Mouse (Mus musculus): ENCODE measurements around the gene Gm11758. TPM values are rescaled to one million over a fixed set of nuclear protein-coding genes. Genes with fewer than 3 reads are reported as not detected.
"Not testable (repeated sequence)": the region's sequence is repeated elsewhere in the genome, so short reads cannot be mapped to it uniquely, and the experiment has no call there.

Gm11758 gene
- polyA plus RNA-seq (2012; rRNA removed) (not detected in 2 replicates), polyA plus RNA-seq (2014; fragmentation: Nextera tagmentation; extraction: Ambion mirVana) (not detected in 2 replicates)

DNA sequence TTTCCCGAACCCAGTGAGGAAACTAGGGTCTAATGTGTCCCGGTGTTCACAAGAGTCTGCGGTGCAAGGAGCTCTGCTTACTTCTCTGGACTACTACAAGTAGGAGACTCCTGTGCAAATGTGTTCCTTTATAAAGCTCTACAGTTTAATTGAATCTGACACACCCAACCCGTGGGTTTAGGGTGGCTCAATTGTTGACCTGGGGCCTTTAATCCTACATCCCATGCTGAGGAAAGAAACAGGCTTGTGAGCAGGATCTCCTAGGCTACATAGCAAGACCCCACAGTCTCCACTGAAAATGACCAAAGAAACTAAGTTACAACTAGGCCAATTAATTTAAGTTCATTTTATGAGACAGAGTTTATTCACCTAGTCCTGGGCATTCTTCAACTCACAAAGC, at the start of gene Gm11758:
TSS of gene Gm11758 (minus strand) at position 101 of the 400 bp plus-strand sequence.
- H3K36me3 ChIP-seq (replicated peaks; ENCODE audit: control insufficient read depth, insufficient read depth, low read depth); H3K4me3 ChIP-seq (ENCODE audit: insufficient read depth in 1 of 2, low read depth in 2 of 2, low read length in 2 of 2); DNase-seq (ENCODE audit: low read depth in 3 of 3, low spot score in 3 of 3); ATAC-seq (ENCODE audit: insufficient read depth); H3K4me1 ChIP-seq (replicated peaks; ENCODE audit: control insufficient read depth in 2 of 2, insufficient read depth in 2 of 2, low read length in 1 of 2); H3K27me3 ChIP-seq (ENCODE audit: control insufficient read depth, insufficient read depth, low read length); H3K9ac ChIP-seq (replicated peaks); H3K27ac ChIP-seq; H3K4me2 ChIP-seq (ENCODE audit: low read depth); H3K9me3 ChIP-seq (ENCODE audit: control insufficient read depth, low read length): not testable (repeated sequence)
- no CpG with 5 or more reads among the region's 4 CpGs for WGBS (ENCODE audit: insufficient replicate concordance)

DNA sequence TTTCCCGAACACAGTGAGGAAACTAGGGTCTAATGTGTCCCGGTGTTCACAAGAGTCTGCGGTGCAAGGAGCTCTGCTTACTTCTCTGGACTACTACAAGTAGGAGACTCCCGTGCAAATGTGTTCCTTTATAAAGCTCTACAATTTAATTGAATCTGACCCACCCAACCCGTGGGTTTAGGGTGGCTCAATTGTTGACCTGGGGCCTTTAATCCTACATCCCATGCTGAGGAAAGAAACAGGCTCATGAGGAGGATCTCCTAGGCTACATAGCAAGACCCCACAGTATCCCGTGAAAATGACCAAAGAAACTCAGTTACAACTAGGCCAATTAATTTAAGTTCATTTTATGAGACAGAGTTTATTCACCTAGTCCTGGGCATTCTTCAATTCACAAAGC, 44.6 kb upstream of the Gm11758 start, which contains the start of gene Gm11756:
TSS of gene Gm11756 (minus strand) at position 101 of the 400 bp plus-strand sequence.
- ATAC-seq (ENCODE audit: insufficient read depth); H3K4me1 ChIP-seq (replicated peaks; ENCODE audit: control insufficient read depth in 2 of 2, insufficient read depth in 2 of 2, low read length in 1 of 2); H3K36me3 ChIP-seq (replicated peaks; ENCODE audit: control insufficient read depth, insufficient read depth, low read depth); H3K9ac ChIP-seq (replicated peaks); H3K4me3 ChIP-seq (ENCODE audit: insufficient read depth in 1 of 2, low read depth in 2 of 2, low read length in 2 of 2); H3K27me3 ChIP-seq (ENCODE audit: control insufficient read depth, insufficient read depth, low read length); H3K27ac ChIP-seq; H3K9me3 ChIP-seq (ENCODE audit: control insufficient read depth, low read length); DNase-seq (ENCODE audit: low read depth in 3 of 3, low spot score in 3 of 3); H3K4me2 ChIP-seq (ENCODE audit: low read depth): not testable (repeated sequence)
- 59% methylated on average over 6 of the region's 6 CpGs for WGBS (ENCODE audit: insufficient replicate concordance)

DNA sequence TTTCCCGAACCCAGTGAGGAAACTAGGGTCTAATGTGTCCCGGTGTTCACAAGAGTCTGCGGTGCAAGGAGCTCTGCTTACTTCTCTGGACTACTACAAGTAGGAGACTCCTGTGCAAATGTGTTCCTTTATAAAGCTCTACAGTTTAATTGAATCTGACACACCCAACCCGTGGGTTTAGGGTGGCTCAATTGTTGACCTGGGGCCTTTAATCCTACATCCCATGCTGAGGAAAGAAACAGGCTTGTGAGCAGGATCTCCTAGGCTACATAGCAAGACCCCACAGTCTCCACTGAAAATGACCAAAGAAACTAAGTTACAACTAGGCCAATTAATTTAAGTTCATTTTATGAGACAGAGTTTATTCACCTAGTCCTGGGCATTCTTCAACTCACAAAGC, 29.8 kb upstream of the Gm11758 start, which contains the start of gene Gm13871:
TSS of gene Gm13871 (minus strand) at position 101 of the 400 bp plus-strand sequence.
- H3K36me3 ChIP-seq (replicated peaks; ENCODE audit: control insufficient read depth, insufficient read depth, low read depth); H3K4me3 ChIP-seq (ENCODE audit: insufficient read depth in 1 of 2, low read depth in 2 of 2, low read length in 2 of 2); DNase-seq (ENCODE audit: low read depth in 3 of 3, low spot score in 3 of 3); H3K9ac ChIP-seq (replicated peaks); H3K27me3 ChIP-seq (ENCODE audit: control insufficient read depth, insufficient read depth, low read length); H3K4me1 ChIP-seq (replicated peaks; ENCODE audit: control insufficient read depth in 2 of 2, insufficient read depth in 2 of 2, low read length in 1 of 2); H3K9me3 ChIP-seq (ENCODE audit: control insufficient read depth, low read length); ATAC-seq (ENCODE audit: insufficient read depth); H3K27ac ChIP-seq; H3K4me2 ChIP-seq (ENCODE audit: low read depth): not testable (repeated sequence)
- no CpG with 5 or more reads among the region's 4 CpGs for WGBS (ENCODE audit: insufficient replicate concordance)

DNA sequence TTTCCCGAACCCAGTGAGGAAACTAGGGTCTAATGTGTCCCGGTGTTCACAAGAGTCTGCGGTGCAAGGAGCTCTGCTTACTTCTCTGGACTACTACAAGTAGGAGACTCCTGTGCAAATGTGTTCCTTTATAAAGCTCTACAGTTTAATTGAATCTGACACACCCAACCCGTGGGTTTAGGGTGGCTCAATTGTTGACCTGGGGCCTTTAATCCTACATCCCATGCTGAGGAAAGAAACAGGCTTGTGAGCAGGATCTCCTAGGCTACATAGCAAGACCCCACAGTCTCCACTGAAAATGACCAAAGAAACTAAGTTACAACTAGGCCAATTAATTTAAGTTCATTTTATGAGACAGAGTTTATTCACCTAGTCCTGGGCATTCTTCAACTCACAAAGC, 14.9 kb upstream of the Gm11758 start, which contains the start of gene Gm11757:
TSS of gene Gm11757 (minus strand) at position 101 of the 400 bp plus-strand sequence.
- DNase-seq (ENCODE audit: low read depth in 3 of 3, low spot score in 3 of 3), result not testable (repeated sequence)

DNA sequence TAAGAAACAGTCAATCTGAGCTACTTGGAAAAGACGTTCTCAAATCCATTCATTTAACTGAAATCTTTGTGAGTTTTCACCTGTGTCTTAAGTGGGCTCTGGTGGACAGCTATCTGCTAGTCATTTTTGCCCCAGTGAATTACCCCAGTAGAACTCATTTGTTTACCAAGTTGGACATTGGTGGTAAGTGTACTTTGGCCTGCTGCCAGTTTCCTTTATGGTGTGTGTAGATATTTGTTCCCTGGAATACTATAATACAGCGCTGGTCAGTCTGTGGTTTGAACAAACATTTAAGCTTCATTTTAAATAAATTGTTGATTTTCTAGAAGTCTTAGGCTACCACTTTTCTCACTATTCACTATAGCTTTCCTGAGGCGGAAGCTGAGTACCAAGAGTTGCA, 49.5 kb downstream of the Gm11758 start:
- WGBS (ENCODE audit: insufficient replicate concordance), result 64% methylated on average over 3 of the region's 3 CpGs
- no peak for TF ChIP-seq EP300 (IDR thresholded peaks at IDR 0.05; ENCODE audit: low read depth)
- TF ChIP-seq CTCF (IDR thresholded peaks at IDR 0.05; ENCODE audit: low read depth), result no peak
- H3K27ac ChIP-seq, result no peak overlapping the region
- H3K27me3 ChIP-seq (ENCODE audit: control insufficient read depth, insufficient read depth, low read length), result no peaks in the 10 kb centered on the region
- no peaks in the 10 kb centered on the region for H3K4me1 ChIP-seq (replicated peaks; ENCODE audit: control insufficient read depth in 2 of 2, insufficient read depth in 2 of 2, low read length in 1 of 2)
- H3K36me3 ChIP-seq (replicated peaks; ENCODE audit: control insufficient read depth, insufficient read depth, low read depth), result no peaks in the 10 kb centered on the region
- no peak overlapping the region for H3K9ac ChIP-seq (replicated peaks)
- H3K4me3 ChIP-seq (ENCODE audit: insufficient read depth in 1 of 2, low read depth in 2 of 2, low read length in 2 of 2), result no peak overlapping the region
- no peaks in the 10 kb centered on the region for H3K9me3 ChIP-seq (ENCODE audit: control insufficient read depth, low read length)
- ATAC-seq (ENCODE audit: insufficient read depth) (no peak), DNase-seq (ENCODE audit: low read depth in 3 of 3, low spot score in 3 of 3) (no peak)
- H3K4me2 ChIP-seq (ENCODE audit: low read depth), result no peak overlapping the region

More for the DNA sequence above, 14.9 kb upstream of the Gm11758 start, which contains the start of gene Gm11757:
- not testable (repeated sequence) for H3K9me3 ChIP-seq (ENCODE audit: control insufficient read depth, low read length); H3K27me3 ChIP-seq (ENCODE audit: control insufficient read depth, insufficient read depth, low read length); H3K27ac ChIP-seq; H3K36me3 ChIP-seq (replicated peaks; ENCODE audit: control insufficient read depth, insufficient read depth, low read depth); H3K4me1 ChIP-seq (replicated peaks; ENCODE audit: control insufficient read depth in 2 of 2, insufficient read depth in 2 of 2, low read length in 1 of 2); H3K4me2 ChIP-seq (ENCODE audit: low read depth); H3K9ac ChIP-seq (replicated peaks); H3K4me3 ChIP-seq (ENCODE audit: insufficient read depth in 1 of 2, low read depth in 2 of 2, low read length in 2 of 2); ATAC-seq (ENCODE audit: insufficient read depth)
- no CpG with 5 or more reads among the region's 4 CpGs for WGBS (ENCODE audit: insufficient replicate concordance)

Other genes starting within 250 kb of the Gm11758 start
- not detected in 2 replicates for gene Gm11236, start 238.1 kb downstream of the Gm11758 start, polyA plus RNA-seq (2012; rRNA removed)
- not detected in 2 replicates for gene Gm11236, start 238.1 kb downstream of the Gm11758 start, polyA plus RNA-seq (2014; fragmentation: Nextera tagmentation; extraction: Ambion mirVana)
- not detected in 2 replicates for gene Gm11239, start 207.9 kb downstream of the Gm11758 start, polyA plus RNA-seq (2012; rRNA removed)
- not detected in 2 replicates for gene Gm11239, start 207.9 kb downstream of the Gm11758 start, polyA plus RNA-seq (2014; fragmentation: Nextera tagmentation; extraction: Ambion mirVana)
- not detected in 2 replicates for gene Gm428, start 192.8 kb downstream of the Gm11758 start, polyA plus RNA-seq (2012; rRNA removed)
- gene Gm428, start 192.8 kb downstream of the Gm11758 start, polyA plus RNA-seq (2014; fragmentation: Nextera tagmentation; extraction: Ambion mirVana), result not detected in 2 replicates
- gene Rasef, start 85.3 kb downstream of the Gm11758 start, polyA plus RNA-seq (2012; rRNA removed), result not detected in 2 replicates
- 0.10 TPM in 1 of 2 replicates, not detected in the other for gene Rasef, start 85.3 kb downstream of the Gm11758 start, polyA plus RNA-seq (2014; fragmentation: Nextera tagmentation; extraction: Ambion mirVana)
- gene Gm11757, start 14.8 kb upstream of the Gm11758 start, polyA plus RNA-seq (2012; rRNA removed), result not detected in 2 replicates
- gene Gm11757, start 14.8 kb upstream of the Gm11758 start, polyA plus RNA-seq (2014; fragmentation: Nextera tagmentation; extraction: Ambion mirVana), result not detected in 2 replicates
- gene Gm13871, start 29.7 kb upstream of the Gm11758 start, polyA plus RNA-seq (2012; rRNA removed), result not detected in 2 replicates
- gene Gm13871, start 29.7 kb upstream of the Gm11758 start, polyA plus RNA-seq (2014; fragmentation: Nextera tagmentation; extraction: Ambion mirVana), result not detected in 2 replicates
- not detected in 2 replicates for gene Gm11756, start 44.5 kb upstream of the Gm11758 start, polyA plus RNA-seq (2012; rRNA removed)
- not detected in 2 replicates for gene Gm11756, start 44.5 kb upstream of the Gm11758 start, polyA plus RNA-seq (2014; fragmentation: Nextera tagmentation; extraction: Ambion mirVana)
- not detected in 2 replicates for gene 2310002L09Rik, start 74.6 kb upstream of the Gm11758 start, polyA plus RNA-seq (2012; rRNA removed)
- gene 2310002L09Rik, start 74.6 kb upstream of the Gm11758 start, polyA plus RNA-seq (2014; fragmentation: Nextera tagmentation; extraction: Ambion mirVana), result not detected in 2 replicates
- 0.02 TPM in 2 replicates for gene Frmd3, start 137.2 kb upstream of the Gm11758 start, polyA plus RNA-seq (2012; rRNA removed)
- gene Frmd3, start 137.2 kb upstream of the Gm11758 start, polyA plus RNA-seq (2014; fragmentation: Nextera tagmentation; extraction: Ambion mirVana), result 0.11 TPM in 1 of 2 replicates, not detected in the other